Mouse (Mus musculus) gastrocnemius, adult 2 months (tissue): ENCODE data around the gene Sae1. TPM values are rescaled to one million over a fixed set of nuclear protein-coding genes. Genes with fewer than 3 reads are reported as not detected.
A peak's percentile ranks its signal among the peaks of the same experiment; 100 is the strongest.

Experiments
- DNase-seq: peaks from one replicate; pipeline ENCODE4 v3.0.0; 2022
- H3K27ac ChIP-seq: fragments of 200-600 bp; 2 replicates; pipeline ENCODE4 v1.8.1; 2022; ENCODE audit warnings: mild to moderate bottlenecking
- H3K4me3 ChIP-seq: fragments of 200-600 bp; 2 replicates; pipeline ENCODE4 v1.8.1; 2022; ENCODE audit warnings: mild to moderate bottlenecking, moderate library complexity
- CTCF ChIP-seq: fragments of 200-600 bp; IDR thresholded peaks from 2 replicates; pipeline ENCODE4 v1.8.1; 2022; ENCODE audit warnings: antibody characterized with exemption, mild to moderate bottlenecking, moderate library complexity
- intact Hi-C: fragments of 180-260 bp; cut with DNase I; formaldehyde crosslinking; loops from one replicate; pipeline ENCODE4 v1.15.1; 2025
- total RNA-seq, 2 experiments: library from RNA; stranded (reverse); gene quantifications; 2 replicates each; pipeline ENCODE4 v1.2.3; 2021

Gene Sae1
- total RNA-seq, 2 experiments from 2014 or later = 21.6 to 34.8 TPM

DNA sequence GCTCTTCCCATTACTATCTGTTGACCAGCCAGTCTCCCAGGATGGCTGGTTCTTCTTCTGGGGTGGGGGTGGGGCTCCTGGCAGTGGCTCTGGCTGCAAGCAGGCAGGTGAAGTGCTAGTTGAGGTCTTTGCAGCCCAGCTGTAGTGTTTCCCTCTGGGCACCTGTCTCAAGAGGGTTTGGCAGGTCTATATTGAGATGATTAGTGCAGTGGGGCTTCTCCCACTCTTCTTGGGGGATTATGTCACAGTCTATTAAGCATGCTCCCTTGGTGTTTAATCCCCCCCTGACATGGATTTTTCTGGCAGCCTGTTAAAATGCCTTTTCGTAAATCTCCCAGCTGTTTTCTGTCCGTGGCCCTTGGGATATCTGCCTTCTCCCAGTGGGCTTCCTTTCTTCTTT, 25.3 kb upstream of the Sae1 start:
- no peak for TF ChIP-seq CTCF
- Histone ChIP-seq H3K27ac (no peak overlapping the region), H3K4me3 (no peak overlapping the region)
- no peak for DNase-seq
- intact Hi-C loops = no loop called here

- no peak for DNase-seq
- no peak for TF ChIP-seq CTCF
- H3K4me3 ChIP-seq = no peak overlapping the region
- intact Hi-C loops = no loop called here
- 0 out of 2 replicates have a peak overlapping the region, but pooled peaks have one; percentile 3 for H3K27ac ChIP-seq
Measured at GRCm38 (mm10) chr7:16412220-16412896, 24.8 kb upstream of the Sae1 start.

- no peak for DNase-seq
- no peak overlapping the region for H3K4me3 ChIP-seq
Measured at GRCm38 (mm10) chr7:16411100-16411499, 23.5 kb upstream of the Sae1 start.

GRCm38 (mm10) chr7:16406978-16407377, 19.4 kb upstream of the Sae1 start:
- intact Hi-C loops = no loop called here
- no peak for DNase-seq
- Histone ChIP-seq H3K27ac (peak overlapping the region; percentile 100), H3K4me3 (no peak overlapping the region)
- TF ChIP-seq CTCF = no peak

More at GRCm38 (mm10) chr7:16411100-16411499, 23.5 kb upstream of the Sae1 start:
- TF ChIP-seq CTCF = no peak
- intact Hi-C loops = no loop called here
- no peak overlapping the region for H3K27ac ChIP-seq

GRCm38 (mm10) chr7:16405516-16406351, 18.1 kb upstream of the Sae1 start:
- Histone ChIP-seq H3K27ac (peak overlapping the region; percentile 100), H3K4me3 (peak overlapping the region; percentile 63)
- intact Hi-C loops = no loop called here
- no peak for TF ChIP-seq CTCF
- DNase-seq = peak; percentile 78

DNA sequence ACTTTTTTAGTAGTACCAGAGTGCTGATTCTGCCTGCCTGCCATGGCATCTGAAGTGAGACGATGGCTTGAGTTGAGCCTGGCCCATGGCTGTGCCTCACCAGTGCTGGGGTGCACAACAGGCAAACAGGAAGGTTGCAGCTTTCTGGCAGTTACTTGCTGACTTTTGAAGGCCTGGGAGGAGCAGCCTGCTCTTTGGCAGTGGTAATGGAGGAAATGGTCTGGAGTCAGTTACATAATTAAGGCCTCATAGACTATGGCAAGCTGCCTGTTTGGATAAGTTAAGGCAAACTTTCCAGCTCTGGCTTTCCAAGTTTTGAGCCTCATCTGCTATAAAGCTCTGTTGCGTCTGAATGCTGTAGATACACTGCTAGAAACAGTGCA, 17.5 kb upstream of the Sae1 start:
- Histone ChIP-seq H3K4me3 (peak overlapping the region; percentile 63), H3K27ac (peak overlapping the region; percentile 100)
- no peak for TF ChIP-seq CTCF
- peak; percentile 66 for DNase-seq
- intact Hi-C loops = no loop called here

DNA sequence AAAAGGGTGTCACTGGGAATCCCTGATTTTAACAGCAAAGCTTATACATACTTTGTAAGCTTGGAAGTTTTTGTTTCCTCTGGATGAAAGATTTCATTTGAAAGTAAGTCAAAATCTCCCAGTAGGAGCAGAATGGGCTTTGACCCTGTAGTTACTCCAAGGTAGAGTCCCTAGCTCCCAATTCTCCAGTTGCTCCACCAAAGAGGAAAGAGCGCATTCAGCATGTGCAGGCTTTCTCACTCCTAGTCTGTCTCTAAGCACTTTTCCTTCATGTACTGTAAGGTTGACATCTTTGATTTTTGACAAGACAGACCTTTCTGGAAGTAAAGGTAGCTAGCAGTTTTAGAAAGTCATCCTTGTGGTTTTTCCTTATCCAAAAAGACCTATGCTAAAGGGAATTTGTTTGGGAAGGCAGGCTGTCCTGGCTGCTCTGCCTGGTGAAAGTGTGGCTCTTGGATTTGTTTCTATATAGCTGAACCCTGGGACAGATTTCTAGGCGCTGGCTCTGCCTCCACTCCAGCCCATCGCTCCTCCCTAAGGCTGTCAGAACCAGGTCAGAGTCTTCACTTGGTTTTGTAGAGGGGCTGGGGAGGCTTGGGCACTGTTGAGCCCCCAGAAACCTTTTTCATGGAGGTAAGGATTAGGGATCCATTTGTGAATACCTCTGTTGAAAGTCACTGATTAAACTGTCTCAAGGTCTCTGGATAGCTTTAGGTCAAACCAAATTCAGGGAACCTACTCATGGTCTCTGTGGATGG, 16.9 kb upstream of the Sae1 start:
- intact Hi-C loops = no loop called here
- no peak for TF ChIP-seq CTCF
- Histone ChIP-seq H3K27ac (peak overlapping the region; percentile 100), H3K4me3 (peak overlapping the region; percentile 63)
- no peak for DNase-seq

DNA sequence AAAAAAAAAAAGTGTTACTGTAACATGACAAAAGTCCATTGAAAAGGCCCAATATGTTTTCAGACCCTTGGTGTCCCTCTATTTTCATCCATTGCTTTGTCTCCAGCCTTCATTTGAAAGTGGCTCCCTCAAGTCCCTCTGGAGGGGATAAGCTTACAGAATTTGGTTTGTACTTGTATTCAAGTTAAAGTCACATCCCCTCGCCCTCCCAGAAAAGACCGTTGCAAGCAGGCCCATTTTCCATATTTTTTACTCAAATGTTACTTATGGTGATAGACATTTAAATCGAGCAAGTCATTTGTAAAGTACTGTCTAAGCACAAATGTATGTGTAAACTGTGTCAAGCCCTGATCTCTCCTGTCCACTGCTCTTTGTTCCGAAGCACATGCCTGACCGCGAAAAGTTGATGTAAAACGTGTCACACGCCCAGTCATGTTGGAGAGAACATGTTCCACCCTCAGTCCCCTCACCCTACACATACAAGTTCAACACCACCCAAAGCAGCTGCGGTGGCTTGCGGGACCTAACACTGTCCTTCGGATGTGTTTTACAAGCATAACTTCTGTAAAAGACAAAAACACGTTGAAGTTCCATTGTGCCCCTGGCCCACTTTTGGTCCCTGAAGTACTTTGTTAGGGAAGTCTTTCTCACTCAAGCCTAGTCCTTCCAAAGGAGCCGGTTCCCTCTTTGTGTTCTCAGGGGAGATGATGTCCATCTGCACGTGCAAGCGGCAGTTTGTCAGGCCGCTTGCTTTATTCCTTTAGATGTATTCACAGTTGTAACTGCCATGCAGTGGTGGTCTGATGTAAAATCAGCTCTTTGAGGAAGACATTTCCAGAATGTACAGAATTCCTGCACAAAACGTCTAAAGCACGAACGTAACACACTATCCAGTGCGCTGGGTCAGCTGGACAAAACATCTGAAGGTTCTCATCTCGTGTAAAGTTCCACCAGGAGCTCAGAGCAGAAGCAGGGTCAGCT, 15.7 kb upstream of the Sae1 start:
- Histone ChIP-seq H3K4me3 (peak overlapping the region; percentile 100), H3K27ac (peak overlapping the region; percentile 100)
- intact Hi-C loops = no loop called here
- no peak for TF ChIP-seq CTCF
- DNase-seq = no peak

DNA sequence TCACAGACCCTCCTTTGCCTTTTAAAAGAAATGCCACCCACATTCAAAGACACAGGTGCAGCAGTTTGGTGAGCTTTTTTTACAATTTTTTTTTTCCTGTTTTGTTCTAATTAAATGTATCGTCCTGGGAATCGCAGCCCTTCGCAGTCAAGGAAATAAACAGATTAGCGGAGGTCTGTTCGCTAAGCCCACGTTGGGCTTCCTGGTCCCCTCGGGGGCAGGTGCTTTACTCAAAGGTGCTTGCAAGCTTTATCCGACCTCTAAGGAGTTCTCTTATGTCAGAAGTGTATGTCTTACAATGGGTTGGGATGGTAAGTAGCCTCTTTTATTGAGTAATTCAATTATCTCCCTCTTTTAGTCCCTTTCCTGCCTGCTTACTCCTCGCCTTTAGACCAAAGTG, 14.8 kb upstream of the Sae1 start:
- peak overlapping the region; percentile 100 for H3K27ac ChIP-seq
- peak overlapping the region; percentile 100 for H3K4me3 ChIP-seq
- no peak for TF ChIP-seq CTCF
- no peak for DNase-seq
- intact Hi-C loops = no loop called here

GRCm38 (mm10) chr7:16401991-16402431, 14.4 kb upstream of the Sae1 start:
- no peak for TF ChIP-seq CTCF
- H3K27ac ChIP-seq = peak overlapping the region; percentile 100
- peak; percentile 52 for DNase-seq
- intact Hi-C loops = no loop called here
- H3K4me3 ChIP-seq = peak overlapping the region; percentile 100

DNA sequence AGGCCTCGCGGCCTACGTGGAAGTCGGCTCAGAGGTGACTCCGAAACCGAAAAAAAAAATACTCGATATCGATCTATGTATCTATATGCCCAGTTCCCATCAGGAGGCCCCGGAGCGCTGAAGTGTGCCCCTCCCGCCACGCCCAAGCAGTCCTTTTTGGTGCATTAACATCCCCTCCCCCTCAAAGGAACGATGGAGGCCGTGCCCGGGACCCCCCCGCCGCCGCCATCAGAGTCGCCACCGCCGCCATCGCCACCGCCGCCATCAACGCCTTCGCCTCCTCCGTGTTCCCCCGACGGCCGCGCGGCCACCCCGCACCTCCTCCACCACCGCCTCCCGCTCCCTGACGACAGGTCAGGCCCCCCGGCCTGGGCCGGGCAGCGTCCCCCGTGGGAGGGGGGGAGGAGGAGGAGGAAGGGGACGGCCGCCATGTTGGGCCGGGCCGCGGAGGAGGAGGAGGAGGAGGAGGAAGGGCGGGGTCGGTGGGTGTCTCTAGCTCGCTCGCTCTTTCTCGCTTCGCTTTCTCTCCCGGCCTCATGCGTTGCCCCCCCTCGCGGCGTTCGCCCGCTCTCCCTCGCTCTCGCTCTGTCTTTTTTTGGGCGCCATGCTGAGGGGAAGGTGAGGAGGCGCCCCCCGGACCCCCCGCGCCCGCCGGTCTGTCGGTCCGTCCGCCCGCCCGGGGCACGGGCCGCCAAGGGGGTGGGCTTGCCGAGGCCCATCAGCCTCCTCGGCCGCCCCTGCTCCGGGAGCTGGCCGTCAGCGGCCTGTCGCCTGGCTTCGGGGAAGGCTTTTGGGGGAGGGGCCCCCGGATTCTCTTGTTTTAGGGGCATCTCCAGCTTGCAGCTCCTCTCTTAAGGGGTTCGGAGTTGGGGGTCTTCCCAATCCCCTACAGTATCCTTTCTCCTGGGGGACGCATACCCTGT, 13.3 kb upstream of the Sae1 start, which contains the start of gene Zc3h4:
Zc3h4 (plus strand) TSS at position 222 of the 923 bp plus-strand sequence.
- peak; percentile 94 for DNase-seq
- intact Hi-C loops = no loop called here
- no peak; the same call in 1 of the 2 replicates for TF ChIP-seq CTCF
- peak within 1 kb of the TSS; percentile 100 for H3K4me3 ChIP-seq
- H3K27ac ChIP-seq = peak within 1 kb of the TSS; percentile 100
